Mouse (Mus musculus) lung, postnatal 14 days (tissue): ENCODE measurements around the gene Hnrnpa2b1.

Experiments used
- DNase-seq: peaks from one replicate; pipeline ENCODE4 v3.0.0; 2021

Gene Hnrnpa2b1

GRCm38 (mm10) chr6:51468891-51469561 is 668 bp downstream of the Hnrnpa2b1 start:
- peak; percentile 80 for DNase-seq

- no peak for DNase-seq
Measured at GRCm38 (mm10) chr6:51467649-51468048, 2.0 kb downstream of the Hnrnpa2b1 start.

GRCm38 (mm10) chr6:51460363-51460762 is 9.3 kb downstream of the Hnrnpa2b1 start:
- DNase-seq = no peak

- DNase-seq = no peak
Measured at GRCm38 (mm10) chr6:51460021-51460360, 9.7 kb downstream of the Hnrnpa2b1 start.

- no peak for DNase-seq
Measured at GRCm38 (mm10) chr6:51459313-51460020, 10.2 kb downstream of the Hnrnpa2b1 start.

- DNase-seq = no peak
Measured at GRCm38 (mm10) chr6:51458925-51459312, 10.8 kb downstream of the Hnrnpa2b1 start.

- no peak for DNase-seq
Measured at GRCm38 (mm10) chr6:51457770-51458387, 11.8 kb downstream of the Hnrnpa2b1 start.

- DNase-seq = no peak
Measured at GRCm38 (mm10) chr6:51457283-51457682, 12.4 kb downstream of the Hnrnpa2b1 start.

- no peak for DNase-seq
Measured at GRCm38 (mm10) chr6:51456198-51456597, 13.5 kb downstream of the Hnrnpa2b1 start.

GRCm38 (mm10) chr6:51454949-51455348 is 14.7 kb downstream of the Hnrnpa2b1 start:
- DNase-seq = no peak

- no peak for DNase-seq
Measured at GRCm38 (mm10) chr6:51452927-51453503, 16.7 kb downstream of the Hnrnpa2b1 start.

- DNase-seq = no peak
Measured at GRCm38 (mm10) chr6:51442191-51442835, 27.4 kb downstream of the Hnrnpa2b1 start.

GRCm38 (mm10) chr6:51438826-51439330 is 30.8 kb downstream of the Hnrnpa2b1 start:
- DNase-seq = no peak

GRCm38 (mm10) chr6:51437665-51438064 is 32.0 kb downstream of the Hnrnpa2b1 start:
- peak; percentile 36 for DNase-seq

GRCm38 (mm10) chr6:51434270-51434669 is 35.4 kb downstream of the Hnrnpa2b1 start:
- no peak for DNase-seq

GRCm38 (mm10) chr6:51432535-51433397 is 36.9 kb downstream of the Hnrnpa2b1 start, which contains the start of gene Nfe2l3:
Nfe2l3 (plus strand) TSS chr6:51432670.
- DNase-seq = peak; percentile 67

GRCm38 (mm10) chr6:51424537-51424936 is 45.2 kb downstream of the Hnrnpa2b1 start:
- no peak for DNase-seq

GRCm38 (mm10) chr6:51423466-51424122 is 46.1 kb downstream of the Hnrnpa2b1 start:
- no peak for DNase-seq

GRCm38 (mm10) chr6:51417306-51417936 is 52.3 kb downstream of the Hnrnpa2b1 start:
- DNase-seq = no peak

GRCm38 (mm10) chr6:51416433-51416832 is 53.3 kb downstream of the Hnrnpa2b1 start:
- DNase-seq = no peak
